Comparison of ENCODE assay signal across 19 mouse cellular contexts in genomic region chr1:151171572-151172461, GRCm38 (mm10). TPM values are rescaled to one million over a fixed set of nuclear protein-coding genes. Genes with fewer than 3 reads are reported as not detected.
DNase-seq lines count a peak whose midpoint lies in the region; ATAC-seq and TF ChIP-seq lines count a peak whose summit lies in the region.
"Had no signal": no experiment of that assay in that cellular context is flagged by ENCODE, and none has a peak within 500 bp of the region (broad histone marks: within the 10 kb centered on the region; RNA-seq: fewer than 3 reads in every experiment).

No protein-coding gene starts in this region.

- H3K4me2 ChIP-seq in kidney, postnatal 0 days (ENCODE audit: low read length): no peak overlapping the region
- H3K4me2 ChIP-seq in hindbrain, embryonic 11.5 days (replicated peaks; ENCODE audit: low read depth, low read length): no peak overlapping the region
- H3K4me2 ChIP-seq: heart, embryonic 13.5 days had no signal

- 0 out of 2 replicates have a peak, but pooled peaks have one; percentile 31 for ATAC-seq in kidney, postnatal 0 days (replicated peaks; ENCODE audit: low FRiP score, low read depth)
- peak; percentile 50 for ATAC-seq in G1E (ENCODE audit: extremely low read depth, insufficient number of reproducible peaks, low FRiP score, poor library complexity, severe bottlenecking)
- no peak for ATAC-seq in hindbrain, embryonic 11.5 days (ENCODE audit: low FRiP score)
- ATAC-seq: hindbrain, postnatal 0 days had no signal

- no peak overlapping the region for H3K4me3 ChIP-seq in kidney, postnatal 0 days (replicated peaks; ENCODE audit: low read depth, low read length)
- no peak overlapping the region for H3K4me3 ChIP-seq in G1E (ENCODE audit: low read depth, low read length)
- H3K4me3 ChIP-seq in hindbrain, embryonic 11.5 days (ENCODE audit: low read depth, low read length): no peak overlapping the region
- H3K4me3 ChIP-seq: heart, embryonic 13.5 days; layer of hippocampus, adult 2 months had no signal

- 58% methylated on average over 2 of the region's 2 CpGs for WGBS in kidney, postnatal 0 days
- 80% methylated on average over 2 of the region's 2 CpGs for WGBS in hindbrain, embryonic 11.5 days

- no peak for TF ChIP-seq CTCF in kidney, postnatal 0 days (IDR thresholded peaks at IDR 0.05; ENCODE audit: low read depth)
- no peak for TF ChIP-seq CTCF in G1E (IDR thresholded peaks at IDR 0.05; ENCODE audit: low read depth, low read length)

- no peaks in the 10 kb centered on the region for H3K9me3 ChIP-seq in kidney, postnatal 0 days (replicated peaks; ENCODE audit: low read length)
- H3K9me3 ChIP-seq in G1E (replicated peaks): no peaks in the 10 kb centered on the region
- H3K9me3 ChIP-seq in hindbrain, embryonic 11.5 days (ENCODE audit: control insufficient read depth, low read length): no peaks in the 10 kb centered on the region
- H3K9me3 ChIP-seq: heart, embryonic 13.5 days had no signal

- no peaks in the 10 kb centered on the region for H3K27me3 ChIP-seq in kidney, postnatal 0 days (ENCODE audit: insufficient read depth, low read length)
- H3K27me3 ChIP-seq in G1E (ENCODE audit: insufficient read depth, low read length): no peaks in the 10 kb centered on the region
- no peaks in the 10 kb centered on the region for H3K27me3 ChIP-seq in hindbrain, embryonic 11.5 days (ENCODE audit: control insufficient read depth, insufficient read depth, low read length)
- H3K27me3 ChIP-seq: heart, embryonic 13.5 days had no signal

- no peak overlapping the region for H3K9ac ChIP-seq in kidney, postnatal 0 days (ENCODE audit: low read depth, low read length)
- H3K9ac ChIP-seq in hindbrain, embryonic 11.5 days (ENCODE audit: low read depth, low read length): no peak overlapping the region
- H3K9ac ChIP-seq: heart, embryonic 13.5 days; liver, embryonic 14.5 days had no signal

- peaks cover 5% of the 10 kb centered on the region; the same call in 1 of the 2 replicates for H3K4me1 ChIP-seq in kidney, postnatal 0 days (replicated peaks; ENCODE audit: insufficient read depth, low read length)
- H3K4me1 ChIP-seq in G1E (ENCODE audit: insufficient read depth, low read depth, low read length): peaks cover 59% of the 10 kb centered on the region
- peaks cover 2% of the 10 kb centered on the region; the same call in 1 of the 2 replicates for H3K4me1 ChIP-seq in hindbrain, embryonic 11.5 days (replicated peaks; ENCODE audit: control insufficient read depth, insufficient read depth, low read length)

- H3K36me3 ChIP-seq in kidney, postnatal 0 days (ENCODE audit: insufficient read depth, low read length): no peaks in the 10 kb centered on the region
- no peaks in the 10 kb centered on the region for H3K36me3 ChIP-seq in G1E (replicated peaks)
- H3K36me3 ChIP-seq in hindbrain, embryonic 11.5 days (ENCODE audit: control insufficient read depth, insufficient read depth, low read length): no peaks in the 10 kb centered on the region
- H3K36me3 ChIP-seq: heart, embryonic 13.5 days had no signal

- intact Hi-C loops in heart, postnatal 36 days (cut with DNase I): loop anchor here (5.0 kb wide), 1 partner anchor 75 kb away; no protein-coding TSS in a partner anchor

- no peak overlapping the region for H3K27ac ChIP-seq in kidney, postnatal 0 days
- H3K27ac ChIP-seq in hindbrain, embryonic 11.5 days (ENCODE audit: low read depth, low read length): no peak overlapping the region
- H3K27ac ChIP-seq: heart, embryonic 13.5 days; hindbrain, postnatal 0 days; layer of hippocampus, adult 2 months; liver, embryonic 14.5 days had no signal

- DNase-seq in gastrocnemius, adult 18-20 months (ENCODE audit: low spot score): peak; percentile 69
- no peak for DNase-seq in gastrocnemius, postnatal 10 days
- DNase-seq in kidney, postnatal 0 days (ENCODE audit: low spot score): no peak
- no peak for DNase-seq in kidney, postnatal 14 days
- DNase-seq in G1E (ENCODE audit: low spot score): no peak
- DNase-seq in heart, postnatal 36 days: peak; percentile 27 to 48
- no peak for DNase-seq in c-Kit-positive CD71-positive TER-119-positive erythroid progenitor cells, embryonic 14.5 days (ENCODE audit: low spot score)
- DNase-seq in hindbrain, embryonic 11.5 days (ENCODE audit: low spot score): no peak
- DNase-seq: lung, postnatal 4 days; right cerebral cortex, postnatal 4 days had no signal

RNA-seq across cellular contexts. Expression of gene Gm47985, which starts 10.5 kb away (rescaled TPM):
- total RNA-seq in gastrocnemius, adult 18-20 months (2021): under 1 TPM in 1 of 2 experiments, not detected in 1; 0.26 TPM
- under 1 TPM in 1 of 2 experiments, not detected in 1; 0.16 TPM for total RNA-seq in gastrocnemius, postnatal 10 days (2021)
- polyA plus RNA-seq in kidney, postnatal 0 days (2015; fragmentation: Nextera tagmentation; extraction: Ambion mirVana): 0.46 and 0.56 TPM in 2 replicates
- 10.1 and 13.5 TPM in 2 replicates for total RNA-seq in G1E (2014; fragmentation: Nextera tagmentation)
- 4.3 and 4.8 TPM in 2 replicates for total RNA-seq in G1E (2017)
- polyA plus RNA-seq in G1E (2012): 1.4 and 2.0 TPM in 2 replicates
- total RNA-seq in heart, postnatal 36 days (2021): under 1 TPM; 0.39 to 0.84 TPM
- 0.25 and 0.91 TPM in 2 replicates for polyA plus RNA-seq in hindbrain, embryonic 11.5 days (2014; fragmentation: Nextera tagmentation; extraction: Ambion mirVana)
- total RNA-seq: hindbrain, postnatal 0 days; layer of hippocampus, adult 2 months; left cerebral cortex, postnatal 14 days; midbrain, postnatal 0 days; neutrophil, adult 5-6 weeks had no signal
- polyA plus RNA-seq: hindbrain, postnatal 0 days; midbrain, postnatal 0 days; urinary bladder, adult 2 months had no signal

RNA-seq across cellular contexts. Expression of gene Gm8947, which starts 20.4 kb away (rescaled TPM):
- under 1 TPM in 1 of 2 experiments, not detected in 1; 0.17 TPM for total RNA-seq in gastrocnemius, adult 18-20 months (2021)
- not detected for total RNA-seq in gastrocnemius, postnatal 10 days (2021)
- polyA plus RNA-seq in kidney, postnatal 0 days (2015; fragmentation: Nextera tagmentation; extraction: Ambion mirVana): 0.61 and 0.80 TPM in 2 replicates
- total RNA-seq in G1E (2014; fragmentation: Nextera tagmentation): 8.3 and 14.5 TPM in 2 replicates
- 3.4 and 4.8 TPM in 2 replicates for total RNA-seq in G1E (2017)
- polyA plus RNA-seq in G1E (2012): 0.56 and 0.67 TPM in 2 replicates
- not detected for total RNA-seq in heart, postnatal 36 days (2021)
- polyA plus RNA-seq in hindbrain, embryonic 11.5 days (2014; fragmentation: Nextera tagmentation; extraction: Ambion mirVana): 0.27 TPM in 1 of 2 replicates, not detected in the other
- total RNA-seq: hindbrain, postnatal 0 days; layer of hippocampus, adult 2 months; left cerebral cortex, postnatal 14 days; midbrain, postnatal 0 days; neutrophil, adult 5-6 weeks had no signal
- polyA plus RNA-seq: hindbrain, postnatal 0 days; midbrain, postnatal 0 days; urinary bladder, adult 2 months had no signal

RNA-seq across cellular contexts. Expression of gene Gm47995, which starts 26.4 kb away (rescaled TPM):
- total RNA-seq in gastrocnemius, adult 18-20 months (2021): under 1 TPM in 1 of 2 experiments, not detected in 1; 0.31 TPM
- total RNA-seq in gastrocnemius, postnatal 10 days (2021): not detected
- 0.29 and 0.32 TPM in 2 replicates for polyA plus RNA-seq in kidney, postnatal 0 days (2015; fragmentation: Nextera tagmentation; extraction: Ambion mirVana)
- total RNA-seq in G1E (2014; fragmentation: Nextera tagmentation) (27.2 and 31.3 TPM in 2 replicates), G1E (2017) (7.3 and 9.3 TPM in 2 replicates)
- polyA plus RNA-seq in G1E (2012): 3.6 and 4.1 TPM in 2 replicates
- not detected for total RNA-seq in heart, postnatal 36 days (2021)
- polyA plus RNA-seq in hindbrain, embryonic 11.5 days (2014; fragmentation: Nextera tagmentation; extraction: Ambion mirVana): 0.20 TPM in 1 of 2 replicates, not detected in the other
- total RNA-seq: hindbrain, postnatal 0 days; layer of hippocampus, adult 2 months; left cerebral cortex, postnatal 14 days; midbrain, postnatal 0 days; neutrophil, adult 5-6 weeks had no signal
- polyA plus RNA-seq: heart, embryonic 13.5 days; hindbrain, postnatal 0 days; midbrain, postnatal 0 days; stomach, embryonic 16.5 days; urinary bladder, adult 2 months had no signal

RNA-seq across cellular contexts. Expression of gene 3110040M04Rik, which starts 32.1 kb away (rescaled TPM):
- total RNA-seq in gastrocnemius, adult 18-20 months (2021): under 1 TPM in 1 of 2 experiments, not detected in 1; 0.38 TPM
- not detected for total RNA-seq in gastrocnemius, postnatal 10 days (2021)
- polyA plus RNA-seq in kidney, postnatal 0 days (2015; fragmentation: Nextera tagmentation; extraction: Ambion mirVana): 0.92 and 1.1 TPM in 2 replicates
- total RNA-seq in G1E (2014; fragmentation: Nextera tagmentation) (4.4 and 13.5 TPM in 2 replicates), G1E (2017) (5.3 and 5.9 TPM in 2 replicates)
- 2.4 and 3.7 TPM in 2 replicates for polyA plus RNA-seq in G1E (2012)
- not detected for total RNA-seq in heart, postnatal 36 days (2021)
- 0.57 TPM in 1 of 2 replicates, not detected in the other for polyA plus RNA-seq in hindbrain, embryonic 11.5 days (2014; fragmentation: Nextera tagmentation; extraction: Ambion mirVana)
- total RNA-seq: hindbrain, postnatal 0 days; layer of hippocampus, adult 2 months; left cerebral cortex, postnatal 14 days; midbrain, postnatal 0 days; neutrophil, adult 5-6 weeks had no signal
- polyA plus RNA-seq: heart, embryonic 13.5 days; hindbrain, postnatal 0 days; midbrain, postnatal 0 days; urinary bladder, adult 2 months had no signal

RNA-seq across cellular contexts. Expression of gene Gm47996, which starts 38.1 kb away (rescaled TPM):
- under 1 TPM in 1 of 2 experiments, not detected in 1; 0.28 TPM for total RNA-seq in gastrocnemius, adult 18-20 months (2021)
- total RNA-seq in gastrocnemius, postnatal 10 days (2021): not detected
- polyA plus RNA-seq in kidney, postnatal 0 days (2015; fragmentation: Nextera tagmentation; extraction: Ambion mirVana): 0.28 and 0.41 TPM in 2 replicates
- total RNA-seq in G1E (2014; fragmentation: Nextera tagmentation) (7.4 and 8.8 TPM in 2 replicates), G1E (2017) (2.6 and 4.9 TPM in 2 replicates)
- polyA plus RNA-seq in G1E (2012): 0.86 and 1.3 TPM in 2 replicates
- total RNA-seq in heart, postnatal 36 days (2021): not detected
- polyA plus RNA-seq in hindbrain, embryonic 11.5 days (2014; fragmentation: Nextera tagmentation; extraction: Ambion mirVana): 0.42 and 0.45 TPM in 2 replicates
- total RNA-seq: hindbrain, postnatal 0 days; layer of hippocampus, adult 2 months; left cerebral cortex, postnatal 14 days; midbrain, postnatal 0 days; neutrophil, adult 5-6 weeks had no signal
- polyA plus RNA-seq: heart, embryonic 13.5 days; hindbrain, postnatal 0 days; midbrain, postnatal 0 days; stomach, embryonic 16.5 days; urinary bladder, adult 2 months had no signal

Comparison
In these comparisons a context has a peak if more than half of its experiments do, and no peak if none do; other contexts are left out.
1. DNase-seq: peak in gastrocnemius, adult 18-20 months (single experiment) and heart, postnatal 36 days (2 of 2); none in gastrocnemius, postnatal 10 days (single experiment), kidney, postnatal 0 days (single experiment), kidney, postnatal 14 days (single experiment), G1E (single experiment), c-Kit-positive CD71-positive TER-119-positive erythroid progenitor cells, embryonic 14.5 days (single experiment) and hindbrain, embryonic 11.5 days (single experiment).
2. RNA of gene Gm47995, which starts 26.4 kb away (total RNA-seq): 7.3 to 31.3 TPM in G1E; 0.31 TPM in gastrocnemius, adult 18-20 months, not detected in gastrocnemius, postnatal 10 days and not detected in heart, postnatal 36 days; every median in the first group is over 4 times any median in the second.